Mouse (Mus musculus) brown adipose tissue, adult 24 weeks (tissue): ENCODE results near the gene Syn3. TPM values are rescaled to one million over a fixed set of nuclear protein-coding genes. Genes with fewer than 3 reads are reported as not detected.
A peak's percentile ranks its signal among the peaks of the same experiment; 100 is the strongest.

Source experiments
- H3K27ac ChIP-seq: fragments of 200-500 bp; replicated peaks from 2 replicates; pipeline ENCODE4 v1.5.1; 2012; ENCODE audit warnings: low read depth, mild to moderate bottlenecking, low read length
- H3K4me1 ChIP-seq: fragments of 200-500 bp; 2 replicates; pipeline ENCODE4 v1.6.1; 2012; ENCODE audit warnings: low read length, mixed read lengths; ENCODE audit not compliant: control insufficient read depth, insufficient read depth, insufficient read length
- H3K4me3 ChIP-seq: fragments of 200-500 bp; 2 replicates; pipeline ENCODE4 v1.5.1; 2012; ENCODE audit warnings: low read depth, mild to moderate bottlenecking, low read length, moderate library complexity; ENCODE audit not compliant: insufficient read depth
- polyA plus RNA-seq: library from polyadenylated mRNA; stranded (reverse); fragments of >200 nt; gene quantifications from 2 replicates; pipeline ENCODE4 v1.2.4, GENCODE M21; 2012; ENCODE audit not compliant: missing spikeins, insufficient read depth, insufficient read length

Gene Syn3
- polyA plus RNA-seq, 1 experiment: 0.79 TPM

GRCm38 (mm10) chr10:86218984-86219383, 279.7 kb downstream of the Syn3 start:
- Histone ChIP-seq H3K4me3 (no peak overlapping the region), H3K27ac (no peak overlapping the region), H3K4me1 (no peaks in the 10 kb centered on the region)

GRCm38 (mm10) chr10:86216836-86217235, 281.9 kb downstream of the Syn3 start:
- Histone ChIP-seq H3K4me1 (no peaks in the 10 kb centered on the region), H3K4me3 (no peak overlapping the region), H3K27ac (no peak overlapping the region)

DNA sequence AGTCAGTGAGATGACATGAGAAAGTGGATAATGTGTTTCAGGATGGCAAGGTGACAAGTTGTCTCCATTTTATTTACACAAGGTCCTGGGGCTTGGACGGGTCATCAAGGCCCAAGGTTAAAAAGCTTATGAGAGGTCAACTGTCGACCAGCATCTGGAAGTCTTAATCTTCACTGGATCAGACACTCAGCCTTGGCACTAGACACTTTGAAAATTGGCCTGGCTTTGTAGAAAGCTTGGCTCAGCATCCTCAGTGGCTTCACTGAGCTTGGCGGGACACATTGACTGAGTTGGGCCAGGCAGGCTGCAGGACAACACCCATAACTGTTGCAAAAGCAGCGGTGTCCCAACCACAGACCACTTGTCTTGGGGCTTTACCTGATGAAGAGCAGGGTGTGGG, 286.6 kb downstream of the Syn3 start:
- no peak overlapping the region for H3K4me3 ChIP-seq
- H3K27ac ChIP-seq: no peak overlapping the region
- no peaks in the 10 kb centered on the region for H3K4me1 ChIP-seq

GRCm38 (mm10) chr10:86203915-86204314, 294.8 kb downstream of the Syn3 start:
- peaks cover 9% of the 10 kb centered on the region; the same call in 1 of the 2 replicates for H3K4me1 ChIP-seq
- H3K27ac ChIP-seq: no peak overlapping the region
- no peak overlapping the region for H3K4me3 ChIP-seq

DNA sequence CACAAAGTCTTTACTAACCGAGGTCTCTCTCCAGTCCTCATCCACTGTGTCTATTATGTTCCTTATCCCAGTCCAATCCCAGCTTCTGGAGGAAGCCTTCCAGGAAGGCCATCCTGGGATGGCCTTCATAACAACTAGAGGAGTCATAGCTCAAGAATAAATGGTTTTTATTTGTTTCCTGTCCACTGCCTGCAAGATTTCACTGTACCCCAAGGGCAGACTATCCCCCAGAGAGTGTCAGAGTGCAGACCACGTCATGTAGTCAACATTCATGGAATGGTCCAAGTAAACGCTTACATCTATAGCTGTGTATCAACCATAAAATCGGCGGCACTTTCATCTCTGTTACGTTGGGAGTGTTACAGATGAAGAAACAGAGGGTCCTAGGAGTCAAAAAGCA, 295.5 kb downstream of the Syn3 start:
- Histone ChIP-seq H3K27ac (no peak overlapping the region), H3K4me3 (no peak overlapping the region)

DNA sequence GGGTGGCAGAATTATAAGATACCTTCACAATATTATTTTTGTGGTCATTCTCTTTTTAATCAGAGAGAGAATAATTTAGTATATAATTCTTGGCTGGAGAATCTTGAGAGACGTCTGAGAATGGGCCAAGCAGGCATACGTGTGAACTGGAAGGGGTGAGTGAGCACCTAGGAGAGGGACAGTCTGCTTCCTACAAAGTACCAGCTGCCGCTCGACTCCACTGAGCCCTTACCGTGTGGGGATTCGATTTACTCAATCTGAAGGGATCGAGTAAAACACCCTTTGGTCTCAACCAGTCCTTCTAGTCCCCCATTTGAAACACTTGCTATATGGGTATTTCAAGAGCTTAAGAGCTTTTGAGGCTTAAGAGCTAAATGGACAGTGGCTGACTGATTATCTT, 296.9 kb downstream of the Syn3 start:
- Histone ChIP-seq H3K27ac (no peak overlapping the region), H3K4me1 (peaks cover 9% of the 10 kb centered on the region; the same call in 1 of the 2 replicates), H3K4me3 (no peak overlapping the region)

More for the DNA sequence above, 295.5 kb downstream of the Syn3 start:
- H3K4me1 ChIP-seq: peaks cover 9% of the 10 kb centered on the region; the same call in 1 of the 2 replicates

GRCm38 (mm10) chr10:86201006-86201405, 297.7 kb downstream of the Syn3 start:
- no peak overlapping the region for H3K27ac ChIP-seq
- H3K4me3 ChIP-seq: no peak overlapping the region
- peaks cover 9% of the 10 kb centered on the region; the same call in 1 of the 2 replicates for H3K4me1 ChIP-seq

GRCm38 (mm10) chr10:86196414-86197025, 302.2 kb downstream of the Syn3 start:
- H3K4me3 ChIP-seq: no peak overlapping the region
- H3K4me1 ChIP-seq: no peaks in the 10 kb centered on the region
- no peak overlapping the region for H3K27ac ChIP-seq

- no peak overlapping the region for H3K4me3 ChIP-seq
- no peaks in the 10 kb centered on the region for H3K4me1 ChIP-seq
- no peak overlapping the region for H3K27ac ChIP-seq
Observed at GRCm38 (mm10) chr10:86194722-86195121, 304.0 kb downstream of the Syn3 start.

DNA sequence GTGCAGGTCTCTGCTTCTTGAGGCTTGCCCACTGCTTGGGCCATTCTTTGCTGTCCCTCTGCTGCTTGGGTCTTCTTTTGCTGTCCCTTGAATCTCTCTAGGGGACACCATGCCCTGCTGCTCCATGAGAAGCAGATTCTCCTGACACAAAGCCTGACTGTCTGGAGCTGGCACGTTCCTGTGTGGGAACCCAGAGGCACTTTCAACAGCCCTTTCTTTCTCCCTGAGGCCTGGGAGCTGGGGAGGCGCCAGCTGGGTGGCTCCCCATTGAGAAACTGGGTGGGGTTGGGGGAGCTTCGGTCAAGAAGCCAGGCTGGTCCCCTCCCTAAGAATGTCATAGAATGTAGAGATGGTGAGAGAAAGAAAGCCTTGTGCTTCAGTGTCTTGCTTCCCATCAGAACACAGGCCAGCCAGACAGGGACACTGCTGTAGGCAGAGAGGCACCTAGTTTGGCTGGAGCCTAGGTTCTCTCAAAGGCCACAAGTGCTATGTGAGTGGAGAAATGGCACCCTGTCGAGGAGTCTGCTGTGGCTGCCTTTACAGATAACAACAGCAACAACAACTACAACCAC, 304.7 kb downstream of the Syn3 start:
- no peak overlapping the region for H3K27ac ChIP-seq
- no peaks in the 10 kb centered on the region for H3K4me1 ChIP-seq
- H3K4me3 ChIP-seq: no peak overlapping the region

GRCm38 (mm10) chr10:86188614-86189013, 310.1 kb downstream of the Syn3 start:
- no peak overlapping the region for H3K27ac ChIP-seq
- H3K4me1 ChIP-seq: no peaks in the 10 kb centered on the region; the same call in 1 of the 2 replicates
- no peak overlapping the region for H3K4me3 ChIP-seq

GRCm38 (mm10) chr10:86187881-86188280, 310.8 kb downstream of the Syn3 start:
- Histone ChIP-seq H3K27ac (no peak overlapping the region), H3K4me1 (peaks cover 2% of the 10 kb centered on the region; the same call in 1 of the 2 replicates), H3K4me3 (no peak overlapping the region)

- Histone ChIP-seq H3K27ac (peak overlapping the region; percentile 64), H3K4me1 (peaks cover 3% of the 10 kb centered on the region; the same call in 1 of the 2 replicates), H3K4me3 (no peak overlapping the region)
Observed at GRCm38 (mm10) chr10:86183148-86183885, 315.4 kb downstream of the Syn3 start.

DNA sequence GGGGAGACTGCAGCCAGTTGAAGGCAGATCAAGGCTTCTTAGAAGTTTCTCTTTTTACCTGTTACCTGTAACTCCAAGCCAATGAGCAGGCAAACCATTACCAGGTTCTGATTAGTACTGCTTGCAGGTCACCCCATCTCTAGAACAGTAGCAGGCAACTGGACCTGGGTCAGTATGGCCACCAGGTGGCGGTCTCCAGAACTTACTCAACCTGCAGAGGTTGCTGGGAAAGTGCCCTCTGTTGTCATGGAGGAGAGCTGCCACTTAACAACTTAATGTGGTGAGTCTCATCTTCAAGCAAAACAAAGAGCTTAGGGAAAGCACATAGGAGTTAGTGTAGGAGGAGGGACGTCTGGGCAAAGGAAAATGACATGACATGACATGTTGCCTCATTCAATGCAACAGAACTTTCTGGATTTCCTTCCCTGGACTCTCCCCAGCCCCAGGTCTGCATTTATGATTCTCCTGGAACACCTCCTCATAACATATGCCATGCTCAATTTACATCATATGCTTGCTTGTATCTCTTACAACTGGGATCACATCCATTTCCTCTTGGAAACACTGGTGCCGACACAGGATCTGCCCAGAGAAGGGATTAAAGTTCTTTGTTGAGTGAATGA, 316.4 kb downstream of the Syn3 start:
- peaks cover 3% of the 10 kb centered on the region; the same call in 1 of the 2 replicates for H3K4me1 ChIP-seq
- H3K27ac ChIP-seq: no peak overlapping the region
- H3K4me3 ChIP-seq: no peak overlapping the region

DNA sequence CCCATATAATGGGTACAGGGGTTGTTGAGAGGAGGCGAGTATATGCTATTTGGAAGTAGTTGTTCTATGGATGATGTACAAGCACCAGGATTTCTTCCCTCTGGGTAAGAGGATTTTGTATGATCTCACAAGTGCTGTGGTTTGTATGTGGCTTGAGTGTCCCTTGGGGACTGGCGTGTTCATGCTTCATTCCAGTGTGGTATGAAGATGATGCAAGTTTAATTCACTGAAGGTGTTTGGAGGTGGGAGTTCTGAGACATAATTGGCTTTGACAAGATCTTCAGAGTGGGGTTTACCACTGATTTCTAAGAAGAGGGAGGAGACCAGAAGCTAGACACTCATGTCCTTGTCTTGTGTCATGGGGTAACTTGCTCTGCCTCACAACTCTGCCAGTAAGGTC, 322.3 kb downstream of the Syn3 start:
- Histone ChIP-seq H3K4me1 (no peaks in the 10 kb centered on the region), H3K27ac (no peak overlapping the region), H3K4me3 (no peak overlapping the region)
